ENCODE assay signal across 10 mouse cellular contexts in genomic region chr15:93318781-93319180, GRCm38 (mm10). TPM values are rescaled to one million over a fixed set of nuclear protein-coding genes. Genes with fewer than 3 reads are reported as not detected.
DNase-seq lines count a peak whose midpoint lies in the region; ATAC-seq and TF ChIP-seq lines count a peak whose summit lies in the region.
"Had no signal": no experiment of that assay in that cellular context is flagged by ENCODE, and none has a peak within 500 bp of the region (broad histone marks: within the 10 kb centered on the region; RNA-seq: fewer than 3 reads in every experiment).

No protein-coding gene starts in this region.

- no peak overlapping the region for H3K4me3 ChIP-seq in liver, postnatal 0 days (ENCODE audit: low read depth, low read length)
- no peak overlapping the region for H3K4me3 ChIP-seq in forebrain, embryonic 10.5 days
- H3K4me3 ChIP-seq: kidney, embryonic 15.5 days had no signal

- 73% methylated on average over 1 of the region's 1 CpGs for WGBS in liver, postnatal 0 days (ENCODE audit: insufficient replicate concordance)
- WGBS in forebrain, embryonic 10.5 days, result 90% methylated on average over 1 of the region's 1 CpGs

- H3K4me1 ChIP-seq in liver, postnatal 0 days (ENCODE audit: insufficient read depth), result peaks cover 6% of the 10 kb centered on the region
- H3K4me1 ChIP-seq in forebrain, embryonic 10.5 days, result peaks cover 5% of the 10 kb centered on the region; the same call in 1 of the 2 replicates
- H3K4me1 ChIP-seq: kidney, embryonic 15.5 days had no signal

- H3K4me2 ChIP-seq in liver, postnatal 0 days (ENCODE audit: low read depth, low read length), result no peak overlapping the region
- H3K4me2 ChIP-seq: kidney, embryonic 15.5 days had no signal

- intact Hi-C loops in heart, postnatal 14 days (cut with DNase I), result no loop called here

- TF ChIP-seq EP300 in liver, postnatal 0 days (IDR thresholded peaks at IDR 0.05; ENCODE audit: low read depth), result no peak

- H3K9me3 ChIP-seq in liver, postnatal 0 days (ENCODE audit: low read length), result no peaks in the 10 kb centered on the region
- no peaks in the 10 kb centered on the region for H3K9me3 ChIP-seq in forebrain, embryonic 10.5 days
- H3K9me3 ChIP-seq: kidney, embryonic 15.5 days had no signal

- H3K36me3 ChIP-seq in liver, postnatal 0 days (replicated peaks; ENCODE audit: insufficient read depth, low read length), result 0 out of 2 replicates have a peak, but pooled peaks cover 2% of the 10 kb centered on the region
- H3K36me3 ChIP-seq in forebrain, embryonic 10.5 days (replicated peaks), result peaks cover 20% of the 10 kb centered on the region

- peak; percentile 29 for DNase-seq in adrenal gland, adult 2 months
- DNase-seq in adrenal gland, postnatal 25 days, result no peak
- peak; percentile 27 to 28 for DNase-seq in adrenal gland, postnatal 36 days
- peak; percentile 18 to 30 for DNase-seq in heart, postnatal 14 days
- no peak for DNase-seq in liver, postnatal 0 days
- DNase-seq in forebrain, embryonic 10.5 days (ENCODE audit: extremely low spot score, low spot score), result no peak
- DNase-seq in thymus, postnatal 4 days, result no peak
- no peak for DNase-seq in embryo, embryonic 10.5 days (ENCODE audit: low spot score)
- DNase-seq: cerebellum, postnatal 36 days had no signal

- TF ChIP-seq CTCF in liver, postnatal 0 days (IDR thresholded peaks at IDR 0.05; ENCODE audit: low read depth), result no peak

- no peaks in the 10 kb centered on the region for H3K27me3 ChIP-seq in liver, postnatal 0 days (ENCODE audit: insufficient read depth, low read length)
- no peaks in the 10 kb centered on the region for H3K27me3 ChIP-seq in forebrain, embryonic 10.5 days (ENCODE audit: poor library complexity, severe bottlenecking)
- H3K27me3 ChIP-seq: kidney, embryonic 15.5 days had no signal

- no peak overlapping the region for H3K27ac ChIP-seq in liver, postnatal 0 days (ENCODE audit: low read depth)
- no peak overlapping the region for H3K27ac ChIP-seq in forebrain, embryonic 10.5 days
- H3K27ac ChIP-seq: kidney, embryonic 15.5 days had no signal

- peak; percentile 76 for ATAC-seq in liver, postnatal 0 days

- H3K9ac ChIP-seq in liver, postnatal 0 days (replicated peaks), result no peak overlapping the region
- H3K9ac ChIP-seq: kidney, embryonic 15.5 days had no signal

RNA-seq across cellular contexts. Expression of gene Yaf2, which starts 18.0 kb away (rescaled TPM):
- 10 to 100 TPM; 41.1 to 41.5 TPM for total RNA-seq in adrenal gland, adult 2 months (2021)
- 29.7 and 29.9 TPM in 2 replicates for polyA plus RNA-seq in adrenal gland, adult 2 months (2012; rRNA removed)
- total RNA-seq in adrenal gland, postnatal 25 days (2021), result 36.5 and 42.2 TPM in 2 replicates
- total RNA-seq in adrenal gland, postnatal 36 days (2021), result 10 to 100 TPM; 41.0 to 42.2 TPM
- 10 to 100 TPM; 20.0 to 21.4 TPM for total RNA-seq in heart, postnatal 14 days (2021)
- polyA plus RNA-seq in liver, postnatal 0 days (2015; fragmentation: Nextera tagmentation; extraction: Ambion mirVana), result 25.7 and 26.4 TPM in 2 replicates
- 91.2 and 109 TPM in 2 replicates for polyA plus RNA-seq in forebrain, embryonic 10.5 days (2016; fragmentation: Nextera tagmentation; extraction: Ambion mirVana)

RNA-seq across cellular contexts. Expression of gene Gxylt1, which starts 43.8 kb away (rescaled TPM):
- total RNA-seq in adrenal gland, adult 2 months (2021), result 10 to 100 TPM; 22.5 to 46.4 TPM
- polyA plus RNA-seq in adrenal gland, adult 2 months (2012; rRNA removed), result 1.2 and 2.2 TPM in 2 replicates
- total RNA-seq in adrenal gland, postnatal 25 days (2021), result 35.6 and 37.9 TPM in 2 replicates
- 10 to 100 TPM; 32.9 to 34.2 TPM for total RNA-seq in adrenal gland, postnatal 36 days (2021)
- 10 to 100 TPM; 12.1 to 13.1 TPM for total RNA-seq in heart, postnatal 14 days (2021)
- 1.8 and 2.0 TPM in 2 replicates for polyA plus RNA-seq in liver, postnatal 0 days (2015; fragmentation: Nextera tagmentation; extraction: Ambion mirVana)
- polyA plus RNA-seq in forebrain, embryonic 10.5 days (2016; fragmentation: Nextera tagmentation; extraction: Ambion mirVana), result 16.0 and 17.1 TPM in 2 replicates

Comparison
In these comparisons a context has a peak if more than half of its experiments do, and no peak if none do; other contexts are left out.
1. DNase-seq: peak in adrenal gland, adult 2 months (single experiment), adrenal gland, postnatal 36 days (2 of 2) and heart, postnatal 14 days (2 of 2); none in adrenal gland, postnatal 25 days (single experiment), liver, postnatal 0 days (single experiment), forebrain, embryonic 10.5 days (single experiment), thymus, postnatal 4 days (single experiment) and embryo, embryonic 10.5 days (single experiment).